Mouse (Mus musculus): ENCODE measurements around the gene Nfkbiz.

Nfkbiz gene

DNA sequence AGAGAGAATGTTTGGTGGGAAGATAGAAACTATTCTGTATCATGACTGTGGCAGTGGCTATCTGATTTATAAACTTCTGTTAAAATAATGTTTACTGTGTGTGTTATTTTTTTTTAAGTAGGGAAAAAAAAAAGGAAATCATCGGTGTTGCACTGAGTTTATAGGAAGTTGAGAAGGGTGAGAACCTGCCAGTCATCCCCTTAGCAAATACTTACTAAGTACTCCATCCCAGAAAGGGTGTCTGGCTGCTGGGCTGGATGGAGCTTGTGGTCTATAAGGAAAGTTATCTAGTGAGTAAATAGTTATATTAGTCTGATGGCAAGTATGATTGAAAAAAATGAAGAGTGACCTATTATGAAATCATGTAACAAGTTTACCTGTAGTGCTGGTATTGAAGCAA lies 37.1 kb downstream of the Nfkbiz start:
- DNase-seq (ENCODE audit: low spot score), result no peak

DNA sequence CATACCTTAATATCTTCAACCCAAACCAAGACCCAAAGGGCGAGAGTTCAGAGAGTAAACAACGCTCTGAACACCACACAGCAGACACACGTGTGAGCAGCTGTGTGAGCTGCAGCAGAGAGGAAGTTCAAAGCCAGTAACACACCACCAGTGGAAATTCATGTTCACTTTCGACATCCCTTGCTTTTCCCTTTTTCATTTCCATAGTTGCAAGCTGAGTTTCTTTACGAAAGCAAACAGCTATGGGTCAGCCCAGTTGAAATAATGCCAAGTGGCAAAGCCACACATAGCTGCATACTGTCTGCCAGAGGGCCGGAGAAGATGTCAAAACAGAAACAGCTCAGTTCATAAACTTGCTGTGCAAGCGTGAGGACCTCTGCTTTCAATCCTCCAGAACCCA lies 39.9 kb downstream of the Nfkbiz start:
- DNase-seq (ENCODE audit: low spot score), result no peak

DNA sequence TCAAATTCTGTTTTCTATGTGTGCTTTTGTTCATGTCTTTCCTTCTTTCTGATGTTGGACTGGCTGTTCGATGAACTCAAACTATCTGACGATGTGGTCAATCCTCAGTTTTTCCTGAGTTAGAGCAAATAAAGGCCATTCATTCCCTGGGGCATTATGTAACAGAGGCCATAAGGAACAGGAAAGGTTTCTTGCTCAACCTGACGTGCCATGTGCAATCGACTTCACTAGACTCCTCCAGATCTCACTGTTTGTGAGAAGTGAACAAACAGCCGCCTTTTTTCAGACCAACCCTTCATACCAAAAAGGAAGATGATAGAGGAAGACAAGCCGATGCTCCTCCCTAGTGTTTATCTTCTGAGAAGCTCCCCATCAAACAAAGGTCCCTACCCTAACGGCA lies 48.4 kb downstream of the Nfkbiz start:
- DNase-seq (ENCODE audit: low spot score), result no peak

DNA sequence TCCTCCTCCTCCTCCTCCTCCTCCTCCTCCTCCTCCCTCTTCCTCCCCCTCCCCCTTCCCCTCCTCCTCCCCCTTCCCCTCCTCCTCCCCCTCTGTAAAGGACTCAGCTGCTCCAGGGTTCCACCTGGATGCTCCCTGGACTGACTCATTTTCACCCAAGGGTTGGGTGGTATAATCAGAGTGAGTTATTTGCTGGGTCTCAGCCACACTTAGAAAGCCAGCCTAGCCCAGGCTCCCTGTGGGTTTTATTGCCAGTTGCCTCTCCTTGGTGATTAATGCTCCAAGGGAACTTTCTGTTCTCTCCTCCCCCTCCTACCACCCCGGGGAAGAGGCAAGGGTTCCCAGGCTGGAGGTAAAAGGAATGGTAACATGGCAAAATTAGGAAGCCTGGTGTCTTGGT lies 49.4 kb downstream of the Nfkbiz start:
- DNase-seq (ENCODE audit: low spot score), result no peak

DNA sequence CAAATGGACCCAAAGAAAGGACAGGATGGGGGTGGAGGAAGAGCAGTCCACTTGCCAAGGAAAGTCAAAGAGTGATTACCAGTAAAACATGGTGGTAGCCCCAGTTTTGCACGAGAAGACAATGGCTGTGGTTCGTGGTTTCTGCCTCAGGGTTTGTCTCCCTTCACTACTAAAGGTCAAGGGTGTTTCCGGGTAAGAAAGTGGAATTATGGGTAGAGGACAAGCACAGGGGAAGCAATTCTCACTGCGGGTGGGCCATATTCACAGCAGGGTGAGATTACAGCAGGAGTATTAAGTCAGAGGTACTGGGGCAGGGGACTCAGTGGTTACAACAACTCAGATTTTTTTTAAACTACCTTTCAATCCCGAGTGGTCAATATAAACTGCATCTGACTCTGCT lies 50.0 kb downstream of the Nfkbiz start:
- no peak for DNase-seq (ENCODE audit: low spot score)

DNA sequence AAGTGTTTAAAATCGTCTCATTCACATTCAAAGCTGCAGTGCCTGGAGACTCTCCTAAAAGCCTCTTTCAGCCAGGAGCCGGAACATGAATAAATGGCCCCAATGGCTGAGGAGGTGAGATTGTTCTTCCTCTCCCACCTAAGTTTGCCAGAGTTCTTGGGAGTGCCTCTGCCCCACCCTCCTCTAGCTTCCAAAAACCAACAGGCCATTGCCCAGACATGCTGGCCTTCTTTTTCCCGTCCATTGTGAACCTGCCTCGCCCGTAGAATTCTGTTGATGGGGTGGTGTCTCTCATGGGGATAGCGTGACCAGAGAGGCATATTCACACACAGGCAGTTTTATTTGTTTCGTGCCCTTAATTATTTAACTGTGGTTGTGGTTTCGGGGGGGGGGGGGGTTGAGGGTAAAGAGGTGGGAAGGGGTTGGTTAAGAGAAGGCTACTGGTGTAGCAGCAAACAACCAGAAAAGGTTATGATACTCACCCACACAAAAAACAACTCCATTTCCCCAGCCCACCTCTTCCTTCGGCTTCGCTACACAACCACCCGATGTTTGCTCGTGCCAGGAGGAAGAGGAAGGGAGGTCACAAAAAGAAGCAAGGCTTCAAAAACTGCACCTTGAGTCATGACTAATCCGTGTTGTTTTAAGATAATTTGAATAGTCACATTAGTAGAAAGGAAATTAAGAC lies 51.2 kb downstream of the Nfkbiz start:
- DNase-seq (ENCODE audit: low spot score), result peak; percentile 16

DNA sequence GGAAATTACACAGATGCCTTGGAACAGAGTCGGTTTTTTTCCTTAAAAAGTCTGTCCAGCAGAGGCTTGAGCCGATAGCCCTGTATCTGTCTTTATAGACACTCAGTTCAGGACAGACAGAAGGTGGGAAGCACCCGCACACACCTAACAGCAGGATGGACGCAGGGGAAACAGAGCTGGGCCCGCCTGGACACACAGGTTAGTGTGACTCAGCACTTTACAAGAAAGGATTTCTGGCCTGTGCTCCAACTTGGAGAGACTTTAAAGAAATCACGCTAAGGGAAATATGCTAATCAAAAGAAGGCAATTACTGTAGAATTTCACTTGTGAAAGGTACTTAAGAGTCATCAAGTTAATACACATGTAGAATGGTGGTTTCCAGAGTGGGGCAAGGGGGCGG lies 54.3 kb downstream of the Nfkbiz start:
- no peak for DNase-seq (ENCODE audit: low spot score)

DNA sequence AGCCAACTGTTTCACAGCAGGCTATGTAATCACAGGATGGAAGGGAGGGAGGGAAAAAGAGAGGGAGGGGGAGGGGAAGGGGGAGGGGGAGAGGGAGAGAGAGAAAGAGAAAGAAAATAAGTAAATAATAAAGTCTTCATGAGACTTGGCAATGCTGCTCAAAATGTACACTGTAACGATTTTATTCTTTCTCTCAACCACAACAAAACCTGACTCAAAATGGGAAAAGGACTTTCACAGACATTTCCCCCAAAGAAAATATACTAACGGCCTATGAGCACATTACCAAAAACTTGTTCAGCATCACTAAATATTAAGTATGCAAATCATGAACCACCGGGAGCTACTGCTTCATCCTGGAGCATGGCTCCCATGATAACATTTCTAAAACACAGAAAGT lies 54.8 kb downstream of the Nfkbiz start:
- no peak for DNase-seq (ENCODE audit: low spot score)

DNA sequence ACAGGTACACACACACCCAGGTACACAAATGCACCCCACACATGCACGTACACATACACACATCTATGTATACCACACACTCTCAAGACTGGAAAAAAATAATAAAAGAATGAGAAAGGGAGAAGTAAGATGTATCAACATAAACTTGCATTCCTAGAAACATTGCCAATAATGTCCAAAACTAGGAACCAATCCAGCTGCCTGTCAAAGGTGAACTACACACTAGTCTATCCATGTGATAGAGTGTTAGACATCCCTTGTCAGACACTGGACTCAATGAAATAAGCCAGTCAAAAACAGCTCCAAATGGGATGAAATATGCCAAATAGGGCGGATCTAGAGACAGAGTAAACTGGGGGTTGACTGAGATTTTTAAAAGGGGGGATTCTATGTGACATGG lies 55.8 kb downstream of the Nfkbiz start:
- no peak for DNase-seq (ENCODE audit: low spot score)

DNA sequence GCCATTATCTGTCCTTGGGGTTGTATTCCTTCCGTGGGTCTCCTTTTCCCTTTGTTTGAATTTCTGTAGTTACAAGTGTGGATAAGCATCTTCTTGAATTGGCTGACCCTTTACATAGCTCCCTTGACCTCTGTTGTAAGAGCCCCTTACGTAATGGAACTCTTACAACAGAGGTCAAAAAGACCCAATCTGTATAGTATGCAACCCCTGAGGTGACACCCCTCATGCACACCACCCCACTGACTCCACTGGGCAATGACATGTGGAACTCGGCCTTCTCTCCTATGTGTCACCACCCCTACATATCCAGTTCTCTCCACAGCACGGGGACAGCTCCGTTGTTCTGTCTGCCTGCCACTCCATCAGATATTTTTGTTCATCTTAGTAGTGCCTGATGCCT lies 56.9 kb downstream of the Nfkbiz start:
- no peak for DNase-seq (ENCODE audit: low spot score)

DNA sequence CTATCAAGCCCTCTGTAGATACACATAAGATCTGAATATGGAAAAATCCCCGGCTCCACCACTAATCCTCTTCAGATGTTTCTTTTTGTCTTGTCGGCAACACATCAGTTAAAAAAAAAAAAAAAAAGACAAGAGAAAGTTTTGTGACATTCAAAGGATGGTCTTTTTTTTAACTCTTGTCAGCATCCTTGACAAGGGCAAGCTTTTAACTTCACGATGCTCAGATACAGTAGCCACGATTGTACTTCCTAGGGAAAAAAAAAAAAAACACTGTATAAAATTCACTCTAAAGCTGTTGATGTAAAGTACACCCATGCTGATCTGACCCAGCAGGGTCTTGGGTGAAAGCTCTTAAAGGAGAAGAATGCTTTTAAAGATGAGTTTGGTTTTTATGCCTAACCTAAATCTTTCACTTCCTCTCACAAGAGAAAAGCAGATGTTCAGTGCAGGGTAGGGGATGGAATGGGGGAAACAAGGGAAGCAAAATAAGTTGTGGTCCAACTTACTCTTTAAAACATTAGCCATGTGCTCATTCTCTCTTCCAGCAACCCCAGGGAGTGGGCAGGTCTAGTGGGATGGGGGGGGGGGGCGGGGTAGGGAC lies 57.6 kb downstream of the Nfkbiz start:
- DNase-seq (ENCODE audit: low spot score), result no peak

DNA sequence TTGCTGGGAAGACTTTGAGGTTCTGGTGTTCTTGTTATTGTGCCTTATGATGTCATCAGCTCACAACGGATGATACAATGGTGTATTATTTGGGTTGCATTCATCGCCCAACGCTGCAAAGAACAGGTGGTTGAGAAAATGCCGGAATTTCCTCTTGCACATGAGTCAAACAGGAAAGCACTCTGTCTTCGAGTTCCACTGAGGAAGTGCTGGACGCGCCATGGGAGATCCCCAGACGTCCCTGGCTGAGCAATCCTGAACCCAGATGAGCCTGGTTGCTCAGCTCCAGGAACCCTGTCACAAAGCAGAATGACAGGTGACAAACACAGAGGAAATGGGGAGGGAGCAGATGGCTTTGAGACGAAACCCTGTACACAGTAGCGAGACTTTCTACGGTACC lies 62.4 kb downstream of the Nfkbiz start:
- no peak for DNase-seq (ENCODE audit: low spot score)

DNA sequence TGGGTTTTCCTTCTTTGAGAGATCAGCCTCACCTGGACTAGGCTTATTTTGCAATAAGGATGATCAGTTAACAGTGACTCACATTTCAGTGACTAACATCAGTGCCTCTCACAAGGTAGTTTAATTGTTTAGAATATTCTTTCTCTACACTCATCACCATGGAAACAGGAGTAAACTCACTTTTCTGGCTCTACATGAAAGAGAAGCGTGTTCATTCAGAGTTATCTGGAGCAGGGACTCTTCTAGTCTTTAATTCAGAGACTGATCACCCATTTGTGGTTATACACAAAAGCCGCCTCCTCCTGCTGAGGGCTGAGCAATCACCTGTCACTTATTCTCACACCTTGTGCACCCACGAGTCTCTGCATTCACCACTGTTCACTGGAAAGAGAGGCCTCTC lies 68.5 kb downstream of the Nfkbiz start:
- no peak for DNase-seq (ENCODE audit: low spot score)
